Mouse (Mus musculus) cerebellum, adult 2 months (tissue): ENCODE data around the gene BC055324.

Experiments
- CTCF ChIP-seq: fragments of 200-500 bp; IDR thresholded peaks from 2 replicates; pipeline ENCODE4 v1.5.1; 2011; ENCODE audit warnings: low read depth, mild to moderate bottlenecking, control low read depth, low read length, moderate library complexity, borderline replicate concordance; ENCODE audit not compliant: insufficient read depth
- POLR2A ChIP-seq: fragments of 200-500 bp; IDR thresholded peaks from 2 replicates; pipeline ENCODE4 v1.6.1; 2011; ENCODE audit warnings: low read length, control low read depth, borderline replicate concordance; ENCODE audit not compliant: insufficient read depth

- TF ChIP-seq CTCF (no peak), POLR2A (no peak)
These were observed 60.0 kb downstream of the BC055324 start for GRCm38 (mm10) chr1:163934591-163934990.
